Mouse (Mus musculus) hindbrain, embryonic 16.5 days (tissue): ENCODE results near the gene Scn11a. TPM values are rescaled to one million over a fixed set of nuclear protein-coding genes. Genes with fewer than 3 reads are reported as not detected.

Experiments
- ATAC-seq: fragments of 200-750 bp; cut with Nextera tagmentation; 2 replicates; pipeline ENCODE4 v1.8.0; 2017; ENCODE audit warnings: moderate TSS enrichment, moderate library complexity
- H3K27ac ChIP-seq: fragments of 300-500 bp; sonication (generic); 2 replicates; pipeline ENCODE4 v1.5.1; 2014; ENCODE audit warnings: low read depth, mild to moderate bottlenecking, control low read depth, low read length, moderate library complexity
- H3K27me3 ChIP-seq: fragments of 300-500 bp; sonication (generic); replicated peaks from 2 replicates; pipeline ENCODE4 v1.6.1; 2014; ENCODE audit warnings: low read length; ENCODE audit not compliant: control insufficient read depth, insufficient read depth
- H3K36me3 ChIP-seq: fragments of 300-500 bp; sonication (generic); 2 replicates; pipeline ENCODE4 v1.6.1; 2014; ENCODE audit warnings: mild to moderate bottlenecking, low read length, moderate library complexity, mixed read lengths; ENCODE audit not compliant: control insufficient read depth, insufficient read depth
- H3K4me1 ChIP-seq: fragments of 300-500 bp; sonication (generic); 2 replicates; pipeline ENCODE4 v1.6.1; 2014; ENCODE audit warnings: low read depth, low read length; ENCODE audit not compliant: control insufficient read depth, insufficient read depth
- H3K4me2 ChIP-seq: fragments of 300-500 bp; sonication (generic); 2 replicates; pipeline ENCODE4 v1.6.1; 2014; ENCODE audit warnings: mild to moderate bottlenecking, low read length, control low read depth, moderate library complexity
- H3K4me3 ChIP-seq: fragments of 300-500 bp; sonication (generic); 2 replicates; pipeline ENCODE4 v1.5.1; 2014; ENCODE audit warnings: mild to moderate bottlenecking, low read length, control low read depth, moderate library complexity
- H3K9ac ChIP-seq: fragments of 300-500 bp; sonication (generic); 2 replicates; pipeline ENCODE4 v1.6.1; 2014; ENCODE audit warnings: low read depth, mild to moderate bottlenecking, control low read depth, low read length, moderate library complexity
- H3K9me3 ChIP-seq: fragments of 300-500 bp; sonication (generic); 2 replicates; pipeline ENCODE4 v1.6.1; 2014; ENCODE audit warnings: mild to moderate bottlenecking, low read length, moderate library complexity; ENCODE audit not compliant: control insufficient read depth
- WGBS: fragments of 180-500 bp; shearing (Covaris S2); extraction: QIAGEN DNeasy Blood & Tissue Kit; methylation state at CpG from one replicate; pipeline ENCODE4 v1.1.7; 2014; 5-methylcytosine and 5-hydroxymethylcytosine counted together
- polyA plus RNA-seq: library from polyadenylated mRNA; unstranded; fragments of >200 nt; fragmentation: Nextera tagmentation; extraction: Ambion mirVana; gene quantifications from 2 replicates; pipeline ENCODE4 v1.2.1, GENCODE M21; 2015

The Scn11a gene
- polyA plus RNA-seq, 1 experiment from 2014 or later = 0.35 TPM

GRCm38 (mm10) chr9:119803845-119804500 is 21.3 kb downstream of the Scn11a start:
- ATAC-seq = no peak
- H3K9ac ChIP-seq = no peak overlapping the region
- H3K36me3 ChIP-seq = no peaks in the 10 kb centered on the region
- H3K27ac ChIP-seq = no peak overlapping the region
- no peak overlapping the region for H3K4me3 ChIP-seq
- H3K4me1 ChIP-seq = peaks cover 12% of the 10 kb centered on the region
- no peak overlapping the region for H3K4me2 ChIP-seq
- WGBS = 50% methylated on average over 15 of the region's 15 CpGs
- H3K9me3 ChIP-seq = no peaks in the 10 kb centered on the region; the same call in 1 of the 2 replicates
- H3K27me3 ChIP-seq = no peaks in the 10 kb centered on the region

- peak; percentile 52; the same call in 1 of the 2 replicates for ATAC-seq
- no peak overlapping the region for H3K27ac ChIP-seq
- WGBS = 35% methylated on average over 16 of the region's 16 CpGs
Measured at GRCm38 (mm10) chr9:119803169-119803827, 22.0 kb downstream of the Scn11a start.

GRCm38 (mm10) chr9:119801460-119801859 is 23.8 kb downstream of the Scn11a start:
- Histone ChIP-seq H3K9ac (no peak overlapping the region), H3K4me3 (no peak overlapping the region), H3K36me3 (no peaks in the 10 kb centered on the region), H3K27ac (no peak overlapping the region), H3K9me3 (no peaks in the 10 kb centered on the region; the same call in 1 of the 2 replicates), H3K27me3 (no peaks in the 10 kb centered on the region), H3K4me1 (peaks cover 12% of the 10 kb centered on the region), H3K4me2 (no peak overlapping the region)
- no peak for ATAC-seq
- WGBS = 66% methylated on average over 6 of the region's 6 CpGs

More at GRCm38 (mm10) chr9:119803169-119803827, 22.0 kb downstream of the Scn11a start:
- Histone ChIP-seq H3K4me3 (no peak overlapping the region), H3K36me3 (no peaks in the 10 kb centered on the region), H3K9me3 (no peaks in the 10 kb centered on the region; the same call in 1 of the 2 replicates), H3K9ac (no peak overlapping the region), H3K27me3 (no peaks in the 10 kb centered on the region), H3K4me1 (peaks cover 12% of the 10 kb centered on the region), H3K4me2 (no peak overlapping the region)

DNA sequence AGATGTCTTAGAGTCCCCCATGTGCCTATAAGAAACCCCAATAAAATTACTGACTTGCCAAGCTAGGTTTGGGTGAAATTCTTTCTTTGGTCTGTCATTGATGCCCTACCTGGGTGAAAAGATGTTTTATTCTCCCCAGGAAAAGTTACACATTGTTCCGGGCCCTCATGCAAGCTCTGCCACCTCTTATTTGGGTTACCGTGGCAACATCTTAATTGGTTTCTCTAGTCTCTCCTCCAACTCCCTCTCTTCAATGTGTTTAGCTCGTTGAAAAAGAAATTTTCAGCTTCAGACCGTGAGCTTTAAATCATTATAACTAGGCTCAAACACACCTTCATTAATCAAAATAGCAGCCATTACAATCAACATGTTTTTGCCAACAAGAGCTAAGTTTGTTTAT is 28.5 kb downstream of the Scn11a start:
- no peak overlapping the region for H3K9ac ChIP-seq
- no peak overlapping the region for H3K4me2 ChIP-seq
- ATAC-seq = no peak
- no peaks in the 10 kb centered on the region; the same call in 1 of the 2 replicates for H3K9me3 ChIP-seq
- H3K4me3 ChIP-seq = no peak overlapping the region
- 49% methylated on average over 4 of the region's 4 CpGs for WGBS
- H3K27ac ChIP-seq = no peak overlapping the region
- H3K4me1 ChIP-seq = no peaks in the 10 kb centered on the region
- no peaks in the 10 kb centered on the region for H3K36me3 ChIP-seq
- H3K27me3 ChIP-seq = no peaks in the 10 kb centered on the region

GRCm38 (mm10) chr9:119795254-119795912 is 29.9 kb downstream of the Scn11a start:
- no peak overlapping the region for H3K4me3 ChIP-seq
- H3K27ac ChIP-seq = no peak overlapping the region
- no peak overlapping the region for H3K9ac ChIP-seq
- no peak overlapping the region for H3K4me2 ChIP-seq
- H3K36me3 ChIP-seq = no peaks in the 10 kb centered on the region
- no peaks in the 10 kb centered on the region for H3K27me3 ChIP-seq
- no peaks in the 10 kb centered on the region; the same call in 1 of the 2 replicates for H3K9me3 ChIP-seq
- no peaks in the 10 kb centered on the region for H3K4me1 ChIP-seq
- WGBS = 80% methylated on average over 15 of the region's 15 CpGs
- no peak for ATAC-seq

DNA sequence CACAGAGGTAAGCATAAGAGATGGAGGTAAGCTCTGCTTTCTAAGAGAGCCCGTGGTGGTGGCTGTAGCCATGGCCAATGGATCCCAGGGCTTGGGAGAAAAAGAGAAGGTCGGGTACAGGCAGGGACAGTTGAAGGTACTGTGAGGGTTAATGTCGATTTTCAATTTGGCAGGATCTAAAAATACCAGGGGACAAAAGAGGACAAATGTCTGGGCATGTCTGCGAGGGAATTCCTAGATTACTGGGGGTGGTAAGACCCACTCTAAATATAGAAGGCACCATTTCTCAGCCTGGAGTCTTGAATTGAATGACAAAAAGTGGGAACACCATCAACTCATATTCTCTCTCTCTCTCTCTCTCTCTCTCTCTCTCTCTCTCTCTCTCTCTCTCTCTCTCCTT is 30.8 kb downstream of the Scn11a start:
- no peaks in the 10 kb centered on the region for H3K27me3 ChIP-seq
- H3K9ac ChIP-seq = no peak overlapping the region
- no peaks in the 10 kb centered on the region for H3K9me3 ChIP-seq
- H3K4me2 ChIP-seq = no peak overlapping the region
- no peaks in the 10 kb centered on the region for H3K4me1 ChIP-seq
- WGBS = 64% methylated on average over 4 of the region's 4 CpGs
- no peak overlapping the region for H3K27ac ChIP-seq
- ATAC-seq = no peak
- H3K4me3 ChIP-seq = no peak overlapping the region
- no peaks in the 10 kb centered on the region for H3K36me3 ChIP-seq

DNA sequence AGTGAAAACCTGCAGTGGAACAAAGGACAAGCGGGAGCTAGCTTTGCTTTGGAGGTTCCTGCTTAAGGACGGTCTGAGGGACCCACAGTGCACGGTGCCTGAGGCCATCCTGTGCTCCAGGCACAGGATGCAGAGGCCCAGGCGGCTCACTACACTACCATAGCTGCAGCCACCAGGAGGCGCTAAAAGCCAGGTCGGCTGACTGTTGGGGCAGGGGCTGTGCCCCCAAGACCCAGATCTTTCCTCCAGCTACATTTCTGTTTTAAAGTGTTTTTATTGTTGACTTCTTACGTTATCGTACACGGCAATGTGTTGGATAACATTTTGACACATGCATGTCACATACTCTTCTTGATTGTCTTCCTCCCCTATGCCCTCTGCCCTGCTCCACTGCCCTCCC is 32.8 kb downstream of the Scn11a start:
- Histone ChIP-seq H3K4me3 (no peak overlapping the region), H3K27me3 (no peaks in the 10 kb centered on the region), H3K4me1 (no peaks in the 10 kb centered on the region), H3K27ac (no peak overlapping the region), H3K9ac (no peak overlapping the region), H3K36me3 (no peaks in the 10 kb centered on the region), H3K4me2 (no peak overlapping the region), H3K9me3 (no peaks in the 10 kb centered on the region)
- ATAC-seq = no peak
- 57% methylated on average over 9 of the region's 9 CpGs for WGBS

- Histone ChIP-seq H3K9me3 (no peaks in the 10 kb centered on the region), H3K36me3 (no peaks in the 10 kb centered on the region), H3K4me3 (no peak overlapping the region), H3K27ac (no peak overlapping the region), H3K4me2 (no peak overlapping the region), H3K4me1 (no peaks in the 10 kb centered on the region), H3K9ac (no peak overlapping the region), H3K27me3 (no peaks in the 10 kb centered on the region)
- WGBS = 63% methylated on average over 3 of the region's 3 CpGs
- no peak for ATAC-seq
Measured at GRCm38 (mm10) chr9:119780901-119781300, 44.4 kb downstream of the Scn11a start.

DNA sequence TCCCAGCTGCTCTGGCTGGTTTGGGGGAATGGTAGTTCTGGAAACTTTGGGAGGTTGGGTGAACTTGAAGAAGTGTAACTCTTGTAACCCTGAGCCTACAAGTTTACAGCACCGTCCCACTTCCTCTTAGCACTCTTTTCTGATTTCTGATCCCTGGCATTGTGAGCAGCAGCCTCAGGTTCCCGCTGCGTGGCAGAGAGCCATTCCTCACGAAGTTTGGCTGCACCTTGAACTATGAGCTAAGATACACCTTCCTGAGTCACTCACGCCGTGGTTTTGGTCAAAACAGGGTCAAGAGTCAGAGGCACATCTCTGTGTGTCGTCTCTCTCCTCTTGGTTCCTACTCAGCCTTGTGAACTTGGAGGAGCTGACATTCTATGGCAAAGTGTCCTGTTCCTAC is 48.6 kb downstream of the Scn11a start:
- ATAC-seq = no peak
- Histone ChIP-seq H3K9me3 (no peaks in the 10 kb centered on the region), H3K27ac (no peak overlapping the region), H3K4me1 (no peaks in the 10 kb centered on the region), H3K36me3 (no peaks in the 10 kb centered on the region), H3K4me2 (no peak overlapping the region), H3K27me3 (no peaks in the 10 kb centered on the region), H3K4me3 (no peak overlapping the region), H3K9ac (no peak overlapping the region)
- 83% methylated on average over 7 of the region's 7 CpGs for WGBS
